20 mouse cellular contexts compared by ENCODE assay signal in the genomic region with DNA sequence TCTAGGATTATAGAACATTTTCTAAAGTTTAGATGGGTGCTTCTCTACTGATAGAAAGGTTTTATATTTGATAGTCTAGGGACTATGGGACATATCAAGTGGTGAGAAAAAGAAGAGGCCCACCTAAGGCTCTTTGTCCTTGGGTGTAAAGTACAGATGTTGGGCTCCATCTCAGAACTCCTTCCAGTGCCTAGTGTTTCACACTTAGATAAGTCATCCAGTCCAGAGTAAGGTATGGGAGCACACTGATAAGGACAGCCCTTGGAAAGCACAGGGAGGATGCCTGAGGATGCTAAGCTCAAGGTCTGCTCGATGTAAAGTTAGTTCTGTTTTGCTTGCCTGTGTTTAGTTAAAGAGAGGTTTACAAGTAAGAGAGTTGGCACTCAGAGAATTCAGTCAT.
A peak's percentile ranks its signal among the peaks of the same experiment; 100 is the strongest.
DNase-seq lines count a peak whose midpoint lies in the region; ATAC-seq lines count a peak whose summit lies in the region.
"Had no signal": no experiment of that assay in that cellular context is flagged by ENCODE, and none has a peak within 500 bp of the region (broad histone marks: within the 10 kb centered on the region; RNA-seq: fewer than 3 reads in every experiment).

No protein-coding gene starts in this region.

- H3K27me3 ChIP-seq in midbrain, embryonic 10.5 days (ENCODE audit: low read depth, poor library complexity, severe bottlenecking): no peaks in the 10 kb centered on the region
- no peaks in the 10 kb centered on the region for H3K27me3 ChIP-seq in midbrain, embryonic 11.5 days (ENCODE audit: control insufficient read depth, insufficient read depth, low read length)
- no peaks in the 10 kb centered on the region for H3K27me3 ChIP-seq in embryonic facial prominence, embryonic 10.5 days (replicated peaks; ENCODE audit: low read depth, poor library complexity, severe bottlenecking)
- no peaks in the 10 kb centered on the region for H3K27me3 ChIP-seq in liver, embryonic 13.5 days
- no peaks in the 10 kb centered on the region for H3K27me3 ChIP-seq in forebrain, embryonic 16.5 days (replicated peaks; ENCODE audit: control insufficient read depth, insufficient read depth, low read length)
- H3K27me3 ChIP-seq: embryonic facial prominence, embryonic 12.5 days; forebrain, embryonic 13.5 days; heart, embryonic 13.5 days; hindbrain, embryonic 12.5 days had no signal

- H3K9me3 ChIP-seq in midbrain, embryonic 10.5 days (replicated peaks): peaks cover 10% of the 10 kb centered on the region; the same call in 1 of the 2 replicates
- H3K9me3 ChIP-seq in midbrain, embryonic 11.5 days (ENCODE audit: control insufficient read depth, low read length): no peaks in the 10 kb centered on the region
- no peaks in the 10 kb centered on the region for H3K9me3 ChIP-seq in embryonic facial prominence, embryonic 10.5 days
- no peaks in the 10 kb centered on the region for H3K9me3 ChIP-seq in liver, embryonic 13.5 days (replicated peaks)
- H3K9me3 ChIP-seq in forebrain, embryonic 16.5 days (ENCODE audit: control insufficient read depth, low read length): no peaks in the 10 kb centered on the region
- H3K9me3 ChIP-seq: embryonic facial prominence, embryonic 12.5 days; heart, embryonic 13.5 days; hindbrain, embryonic 12.5 days had no signal

- H3K4me2 ChIP-seq in midbrain, embryonic 11.5 days: no peak overlapping the region
- H3K4me2 ChIP-seq in liver, embryonic 13.5 days: 0 out of 2 replicates have a peak overlapping the region, but pooled peaks have one; percentile 8
- no peak overlapping the region for H3K4me2 ChIP-seq in forebrain, embryonic 16.5 days (ENCODE audit: low read length)
- H3K4me2 ChIP-seq: embryonic facial prominence, embryonic 12.5 days; forebrain, embryonic 13.5 days; heart, embryonic 13.5 days; hindbrain, embryonic 12.5 days had no signal

- no peak for DNase-seq in midbrain, embryonic 10.5 days (ENCODE audit: low spot score)
- no peak for DNase-seq in midbrain, embryonic 11.5 days (ENCODE audit: low spot score, missing footprints)
- DNase-seq in embryonic facial prominence, embryonic 10.5 days (ENCODE audit: low spot score): no peak
- no peak for DNase-seq in liver, embryonic 13.5 days
- no peak for DNase-seq in yolk sac, embryonic 10.5 days (ENCODE audit: low spot score)
- DNase-seq in retina, postnatal 1 day: no peak
- DNase-seq: adrenal gland, adult 8-10 months; adrenal gland, postnatal 36 days; cerebellum, adult 18-20 months; cerebellum, postnatal 10 days; gastrocnemius, adult 2 months; gastrocnemius, postnatal 25 days; heart, postnatal 4 days had no signal

- H3K36me3 ChIP-seq in midbrain, embryonic 10.5 days: peaks cover 24% of the 10 kb centered on the region
- H3K36me3 ChIP-seq in midbrain, embryonic 11.5 days (ENCODE audit: control insufficient read depth, insufficient read depth, low read length): no peaks in the 10 kb centered on the region
- H3K36me3 ChIP-seq in embryonic facial prominence, embryonic 10.5 days (replicated peaks): peaks cover 11% of the 10 kb centered on the region
- H3K36me3 ChIP-seq in liver, embryonic 13.5 days: peaks cover 5% of the 10 kb centered on the region; the same call in 1 of the 2 replicates
- H3K36me3 ChIP-seq in forebrain, embryonic 16.5 days (ENCODE audit: control insufficient read depth, insufficient read depth): no peaks in the 10 kb centered on the region
- H3K36me3 ChIP-seq: embryonic facial prominence, embryonic 12.5 days had no signal

- H3K27ac ChIP-seq in midbrain, embryonic 10.5 days (replicated peaks): peak overlapping the region; percentile 74; the same call in 1 of the 2 replicates
- no peak overlapping the region for H3K27ac ChIP-seq in midbrain, embryonic 11.5 days (ENCODE audit: low read depth, low read length)
- peak overlapping the region; percentile 80; the same call in 1 of the 2 replicates for H3K27ac ChIP-seq in embryonic facial prominence, embryonic 10.5 days (replicated peaks)
- no peak overlapping the region for H3K27ac ChIP-seq in liver, embryonic 13.5 days
- no peak overlapping the region for H3K27ac ChIP-seq in forebrain, embryonic 16.5 days (ENCODE audit: low read length)
- H3K27ac ChIP-seq: forebrain, embryonic 13.5 days; gastrocnemius, adult 2 months; heart, embryonic 13.5 days; hindbrain, embryonic 12.5 days had no signal

- no peak overlapping the region for H3K9ac ChIP-seq in midbrain, embryonic 11.5 days (ENCODE audit: low read length)
- H3K9ac ChIP-seq in liver, embryonic 13.5 days: no peak overlapping the region
- no peak overlapping the region for H3K9ac ChIP-seq in forebrain, embryonic 16.5 days (replicated peaks; ENCODE audit: low read depth, low read length)
- H3K9ac ChIP-seq: embryonic facial prominence, embryonic 12.5 days; forebrain, embryonic 13.5 days; heart, embryonic 13.5 days; hindbrain, embryonic 12.5 days had no signal

- no peak for ATAC-seq in midbrain, embryonic 11.5 days (ENCODE audit: low FRiP score)
- ATAC-seq in liver, embryonic 13.5 days (ENCODE audit: low read depth): peak; percentile 95
- peak; percentile 44; the same call in 1 of the 2 replicates for ATAC-seq in megakaryocyte-erythroid progenitor cell, adult 5-6 weeks (replicated peaks; ENCODE audit: low FRiP score, low TSS enrichment, poor library complexity, severe bottlenecking)
- no peak for ATAC-seq in forebrain, embryonic 16.5 days
- ATAC-seq: forebrain, embryonic 13.5 days; hindbrain, embryonic 16.5 days had no signal

- peaks cover 41% of the 10 kb centered on the region for H3K4me1 ChIP-seq in midbrain, embryonic 10.5 days
- H3K4me1 ChIP-seq in midbrain, embryonic 11.5 days (ENCODE audit: control insufficient read depth, insufficient read depth, low read length): peaks cover 16% of the 10 kb centered on the region
- peaks cover 41% of the 10 kb centered on the region for H3K4me1 ChIP-seq in embryonic facial prominence, embryonic 10.5 days
- H3K4me1 ChIP-seq in liver, embryonic 13.5 days (replicated peaks): peaks cover 20% of the 10 kb centered on the region
- no peaks in the 10 kb centered on the region for H3K4me1 ChIP-seq in forebrain, embryonic 16.5 days (replicated peaks; ENCODE audit: control insufficient read depth, insufficient read depth, low read length)

- WGBS in midbrain, embryonic 10.5 days: 97% methylated on average over 1 of the region's 1 CpGs
- WGBS in midbrain, embryonic 11.5 days: 94% methylated on average over 1 of the region's 1 CpGs
- WGBS in embryonic facial prominence, embryonic 10.5 days: 90% methylated on average over 1 of the region's 1 CpGs
- 40% methylated on average over 1 of the region's 1 CpGs for WGBS in liver, embryonic 13.5 days (ENCODE audit: insufficient replicate concordance)
- WGBS in forebrain, embryonic 16.5 days: 93% methylated on average over 1 of the region's 1 CpGs

- H3K4me3 ChIP-seq in midbrain, embryonic 10.5 days: no peak overlapping the region
- H3K4me3 ChIP-seq in midbrain, embryonic 11.5 days (ENCODE audit: low read depth, low read length): no peak overlapping the region
- H3K4me3 ChIP-seq in embryonic facial prominence, embryonic 10.5 days: no peak overlapping the region
- H3K4me3 ChIP-seq in liver, embryonic 13.5 days (replicated peaks): no peak overlapping the region
- no peak overlapping the region for H3K4me3 ChIP-seq in forebrain, embryonic 16.5 days (replicated peaks; ENCODE audit: low read length)
- H3K4me3 ChIP-seq: embryonic facial prominence, embryonic 12.5 days; forebrain, embryonic 13.5 days; gastrocnemius, adult 2 months; heart, embryonic 13.5 days; hindbrain, embryonic 12.5 days had no signal

Comparison
In these comparisons a context has a peak if more than half of its experiments do, and no peak if none do; other contexts are left out.
1. H3K27ac ChIP-seq: peak in midbrain, embryonic 10.5 days (single experiment) and embryonic facial prominence, embryonic 10.5 days (single experiment); none in midbrain, embryonic 11.5 days (single experiment), liver, embryonic 13.5 days (single experiment) and forebrain, embryonic 16.5 days (single experiment).
2. ATAC-seq: peak in liver, embryonic 13.5 days (single experiment) and megakaryocyte-erythroid progenitor cell, adult 5-6 weeks (single experiment); none in midbrain, embryonic 11.5 days (single experiment) and forebrain, embryonic 16.5 days (single experiment).